Mouse (Mus musculus) myocyte (in vitro differentiated cells): ENCODE results near the gene Ppp1r21. TPM values are rescaled to one million over a fixed set of nuclear protein-coding genes. Genes with fewer than 3 reads are reported as not detected.
A peak's percentile ranks its signal among the peaks of the same experiment; 100 is the strongest.

Experiments
- H3K27me3 ChIP-seq: one replicate; pipeline ENCODE4 v1.6.1; 2011; ENCODE audit not compliant: control insufficient read depth, insufficient read depth, insufficient read length
- H3K36me3 ChIP-seq: one replicate; pipeline ENCODE4 v1.6.1; 2011; ENCODE audit not compliant: control insufficient read depth, insufficient read depth
- H3K4me2 ChIP-seq: one replicate; pipeline ENCODE4 v1.6.1; 2011; ENCODE audit warnings: low read depth, control low read depth
- H3K4me3 ChIP-seq: one replicate; pipeline ENCODE4 v1.5.1; 2011; ENCODE audit warnings: mild to moderate bottlenecking, control low read depth, moderate library complexity
- H3K79me2 ChIP-seq: one replicate; pipeline ENCODE4 v1.6.1; 2011; ENCODE audit not compliant: control insufficient read depth, insufficient read depth
- H3ac ChIP-seq: one replicate; pipeline ENCODE4 v1.6.1; 2011; ENCODE audit not compliant: control insufficient read depth, insufficient read length
- CEBPB ChIP-seq: IDR thresholded peaks from 2 replicates; pipeline ENCODE4 v1.6.1; 2011; ENCODE audit warnings: mild to moderate bottlenecking, moderate library complexity; ENCODE audit not compliant: poor library complexity, insufficient read depth, severe bottlenecking
- E2F4 ChIP-seq: IDR thresholded peaks from one replicate; pipeline ENCODE4 v1.6.1; 2011; ENCODE audit warnings: mild to moderate bottlenecking, control low read depth, moderate library complexity; ENCODE audit not compliant: insufficient read depth
- MAX ChIP-seq: IDR thresholded peaks from one replicate; pipeline ENCODE4 v1.6.1; 2011; ENCODE audit warnings: low read depth, mild to moderate bottlenecking, control low read depth
- MYOD1 ChIP-seq, 3 experiments: IDR thresholded peaks; one replicate each; pipeline ENCODE4 v1.6.1; 2011; ENCODE audit warnings: control low read depth in 2 of 3, low read depth in 2 of 3, mild to moderate bottlenecking in 2 of 3, moderate library complexity in 1 of 3; ENCODE audit not compliant: insufficient read length in 2 of 3, control insufficient read depth in 1 of 3
- MYOG ChIP-seq, 3 experiments: IDR thresholded peaks; one replicate each; pipeline ENCODE4 v1.6.1; 2011; ENCODE audit warnings: control low read depth in 2 of 3, low read depth in 2 of 3, mild to moderate bottlenecking in 2 of 3; ENCODE audit not compliant: insufficient read length in 2 of 3, control insufficient read depth in 1 of 3, insufficient read depth in 1 of 3
- POLR2A ChIP-seq: IDR thresholded peaks from one replicate; pipeline ENCODE4 v1.6.1; 2011; ENCODE audit warnings: low read depth, mild to moderate bottlenecking, control low read depth, moderate library complexity; ENCODE audit not compliant: insufficient read length
- POLR2AphosphoS2 ChIP-seq: IDR thresholded peaks from one replicate; pipeline ENCODE4 v1.6.1; 2011; ENCODE audit warnings: low read depth, control low read depth; ENCODE audit not compliant: insufficient read length
- REST ChIP-seq: IDR thresholded peaks from one replicate; pipeline ENCODE4 v1.6.1; 2011; ENCODE audit warnings: mild to moderate bottlenecking, control low read depth, moderate library complexity; ENCODE audit not compliant: insufficient read depth, insufficient read length
- SRF ChIP-seq: IDR thresholded peaks from one replicate; pipeline ENCODE4 v1.6.1; 2011; ENCODE audit warnings: low read depth; ENCODE audit not compliant: control insufficient read depth, insufficient read length
- TCF12 ChIP-seq: IDR thresholded peaks from one replicate; pipeline ENCODE4 v1.6.1; 2011; ENCODE audit warnings: mild to moderate bottlenecking, control low read depth; ENCODE audit not compliant: poor library complexity, insufficient read depth, severe bottlenecking
- TCF3 ChIP-seq: IDR thresholded peaks from one replicate; pipeline ENCODE4 v1.6.1; 2011; ENCODE audit warnings: low read depth, control low read depth; ENCODE audit not compliant: insufficient read length
- USF1 ChIP-seq: IDR thresholded peaks from one replicate; pipeline ENCODE4 v1.6.1; 2011; ENCODE audit warnings: low read depth, mild to moderate bottlenecking, control low read depth, moderate library complexity
- polyA plus RNA-seq: library from polyadenylated mRNA; unstranded; fragments of >200 nt; fragmentation: generic; extraction: Trizol; gene quantifications from one replicate; pipeline ENCODE4 v1.2.1, GENCODE M21; 2012; ENCODE audit warnings: missing spikeins

The Ppp1r21 gene
- polyA plus RNA-seq, 1 experiment = 11.5 TPM

GRCm38 (mm10) chr17:88624386-88624785 is 94.5 kb downstream of the Ppp1r21 start:
- no peak overlapping the region for H3ac ChIP-seq
- no peaks in the 10 kb centered on the region for H3K27me3 ChIP-seq
- H3K36me3 ChIP-seq = no peaks in the 10 kb centered on the region
- H3K79me2 ChIP-seq = peaks cover 43% of the 10 kb centered on the region
- no peak overlapping the region for H3K4me3 ChIP-seq
- no peak overlapping the region for H3K4me2 ChIP-seq
- TF ChIP-seq REST (no peak), POLR2AphosphoS2 (no peak), POLR2A (no peak), MYOD1 (IDR thresholded peaks at IDR 0.05; ENCODE audit: control insufficient read depth in 1 of 3, insufficient read length in 2 of 3, low read depth in 2 of 3) (no peak), TCF12 (no peak)

- Histone ChIP-seq H3K4me2 (peak overlapping the region; percentile 81), H3K36me3 (no peaks in the 10 kb centered on the region), H3K4me3 (peak overlapping the region; percentile 16), H3K79me2 (peaks cover 46% of the 10 kb centered on the region), H3ac (no peak overlapping the region), H3K27me3 (no peaks in the 10 kb centered on the region)
- TF ChIP-seq CEBPB = no peak
- TF ChIP-seq E2F4 = no peak
- TF ChIP-seq MYOD1 (IDR thresholded peaks at IDR 0.05; ENCODE audit: control insufficient read depth in 1 of 3, insufficient read length in 2 of 3, low read depth in 2 of 3) = no peak
- no peak for TF ChIP-seq REST
- TF ChIP-seq TCF3 = no peak
- no peak for TF ChIP-seq TCF12
- TF ChIP-seq SRF = no peak
- TF ChIP-seq MYOG (IDR thresholded peaks at IDR 0.05; ENCODE audit: control insufficient read depth in 1 of 3, insufficient read depth in 1 of 3, insufficient read length in 2 of 3, low read depth in 2 of 3) = no peak
- no peak for TF ChIP-seq MAX
- no peak for TF ChIP-seq POLR2A
- no peak for TF ChIP-seq POLR2AphosphoS2
- TF ChIP-seq USF1 = no peak
Measured at GRCm38 (mm10) chr17:88625350-88625749, 95.4 kb downstream of the Ppp1r21 start.

GRCm38 (mm10) chr17:88625931-88626330 is 96.0 kb downstream of the Ppp1r21 start:
- Histone ChIP-seq H3K27me3 (no peaks in the 10 kb centered on the region), H3ac (no peak overlapping the region), H3K4me3 (peak overlapping the region; percentile 16)

GRCm38 (mm10) chr17:88626347-88626811 is 96.5 kb downstream of the Ppp1r21 start:
- Histone ChIP-seq H3ac (no peak overlapping the region), H3K79me2 (peaks cover 55% of the 10 kb centered on the region), H3K36me3 (no peaks in the 10 kb centered on the region), H3K27me3 (no peaks in the 10 kb centered on the region), H3K4me2 (peak overlapping the region; percentile 81), H3K4me3 (peak overlapping the region; percentile 16)
- TF ChIP-seq POLR2A = no peak
- TF ChIP-seq TCF3 = no peak
- no peak for TF ChIP-seq MAX
- TF ChIP-seq TCF12 = no peak
- TF ChIP-seq MYOG (IDR thresholded peaks at IDR 0.05; ENCODE audit: control insufficient read depth in 1 of 3, insufficient read depth in 1 of 3, insufficient read length in 2 of 3, low read depth in 2 of 3) = no peak
- TF ChIP-seq SRF = no peak
- no peak for TF ChIP-seq REST
- TF ChIP-seq USF1 = no peak
- TF ChIP-seq POLR2AphosphoS2 = no peak
- no peak for TF ChIP-seq MYOD1 (IDR thresholded peaks at IDR 0.05; ENCODE audit: control insufficient read depth in 1 of 3, insufficient read length in 2 of 3, low read depth in 2 of 3)
- no peak for TF ChIP-seq CEBPB
- no peak for TF ChIP-seq E2F4

More at GRCm38 (mm10) chr17:88625931-88626330, 96.0 kb downstream of the Ppp1r21 start:
- peak overlapping the region; percentile 81 for H3K4me2 ChIP-seq
- H3K36me3 ChIP-seq = no peaks in the 10 kb centered on the region
- H3K79me2 ChIP-seq = peaks cover 51% of the 10 kb centered on the region
- TF ChIP-seq REST (no peak), MAX (no peak), POLR2A (no peak), TCF12 (no peak), MYOD1 (IDR thresholded peaks at IDR 0.05; ENCODE audit: control insufficient read depth in 1 of 3, insufficient read length in 2 of 3, low read depth in 2 of 3) (peak in 2 of 3 experiments; percentile 39 to 46), E2F4 (no peak), CEBPB (peak; percentile 85)

DNA sequence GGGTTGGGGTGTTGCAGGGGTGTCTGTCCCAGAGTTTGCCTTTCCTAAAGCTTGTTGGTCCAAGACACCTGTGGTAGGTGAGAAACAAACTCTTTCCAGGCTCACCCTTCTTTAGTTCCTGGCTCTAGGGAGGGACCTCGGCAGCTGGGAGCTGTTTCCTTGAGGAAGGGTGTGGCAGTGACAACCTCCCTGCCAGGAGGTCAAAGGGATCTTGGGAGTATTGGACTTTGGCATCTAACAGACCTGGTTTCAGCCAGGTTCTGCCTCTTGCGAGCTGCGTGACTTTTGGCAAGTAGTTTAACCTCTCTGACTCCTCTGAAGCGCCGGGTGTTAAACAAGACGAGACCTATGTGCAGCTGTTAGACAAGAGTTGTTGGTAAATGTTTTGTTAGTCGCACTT is 97.2 kb downstream of the Ppp1r21 start:
- H3K27me3 ChIP-seq = no peaks in the 10 kb centered on the region
- peak overlapping the region; percentile 15 for H3ac ChIP-seq
- no peaks in the 10 kb centered on the region for H3K36me3 ChIP-seq
- TF ChIP-seq POLR2AphosphoS2 = no peak
- peak in 1 of 3 experiments; percentile 17 for TF ChIP-seq MYOG (IDR thresholded peaks at IDR 0.05; ENCODE audit: control insufficient read depth in 1 of 3, insufficient read depth in 1 of 3, insufficient read length in 2 of 3, low read depth in 2 of 3)
- TF ChIP-seq MYOD1 (IDR thresholded peaks at IDR 0.05; ENCODE audit: control insufficient read depth in 1 of 3, insufficient read length in 2 of 3, low read depth in 2 of 3) = peak in 1 of 3 experiments; percentile 15
- peak overlapping the region; percentile 81 for H3K4me2 ChIP-seq
- peak overlapping the region; percentile 16 for H3K4me3 ChIP-seq
- H3K79me2 ChIP-seq = peaks cover 63% of the 10 kb centered on the region
